Mouse (Mus musculus): ENCODE measurements at regions not wholly inside any gene's neighbourhood (a gene's known extent, or its start where the extent isn't known, plus 50 kb on each side); places are given as distances from the start of the nearest gene placed in this dataset.

- TF ChIP-seq MYOG (IDR thresholded peaks at IDR 0.05; ENCODE audit: control insufficient read depth, extremely low read depth, insufficient read length), result no peak
- Histone ChIP-seq H3K27me3 (ENCODE audit: control insufficient read depth, insufficient read depth, insufficient read length) (no peaks in the 10 kb centered on the region), H3K79me3 (ENCODE audit: low read depth) (no peaks in the 10 kb centered on the region), H3K4me3 (ENCODE audit: insufficient read depth, poor library complexity, severe bottlenecking) (no peak overlapping the region), H3ac (ENCODE audit: control insufficient read depth, insufficient read length, low read depth) (no peak overlapping the region), H3K36me3 (ENCODE audit: control insufficient read depth, insufficient read depth) (no peaks in the 10 kb centered on the region), H3K79me2 (ENCODE audit: control insufficient read depth, insufficient read depth) (no peaks in the 10 kb centered on the region)
Observed at GRCm38 (mm10) chr9:26383996-26384395, 349.5 kb upstream of the B3gat1 start.

- no peaks in the 10 kb centered on the region for H3K27me3 ChIP-seq (ENCODE audit: control insufficient read depth, insufficient read depth, insufficient read length)
- H3K79me3 ChIP-seq (ENCODE audit: low read depth), result no peaks in the 10 kb centered on the region
- no peaks in the 10 kb centered on the region for H3K36me3 ChIP-seq (ENCODE audit: control insufficient read depth, insufficient read depth)
- H3K4me3 ChIP-seq (ENCODE audit: insufficient read depth, poor library complexity, severe bottlenecking), result no peak overlapping the region
- H3K79me2 ChIP-seq (ENCODE audit: control insufficient read depth, insufficient read depth), result no peaks in the 10 kb centered on the region
- no peak overlapping the region for H3ac ChIP-seq (ENCODE audit: control insufficient read depth, insufficient read length, low read depth)
- no peak for TF ChIP-seq MYOD1 (IDR thresholded peaks at IDR 0.05; ENCODE audit: control insufficient read depth, insufficient read length, low read depth)
- no peak for TF ChIP-seq MYOG (IDR thresholded peaks at IDR 0.05; ENCODE audit: control insufficient read depth, extremely low read depth, insufficient read length)
- no peak for TF ChIP-seq MAX (IDR thresholded peaks at IDR 0.05)
- no peak for TF ChIP-seq CTCF (IDR thresholded peaks at IDR 0.05; ENCODE audit: control insufficient read depth, insufficient read depth, insufficient read length)
- TF ChIP-seq CEBPB (IDR thresholded peaks at IDR 0.05; ENCODE audit: low read depth), result no peak
- no peak for TF ChIP-seq FOSL1 (IDR thresholded peaks at IDR 0.05; ENCODE audit: insufficient read depth, low read length, poor library complexity, severe bottlenecking)
- no peak for TF ChIP-seq USF1 (IDR thresholded peaks at IDR 0.05; ENCODE audit: low read depth)
Observed at GRCm38 (mm10) chr9:26398635-26399034, 334.9 kb upstream of the B3gat1 start.

GRCm38 (mm10) chr9:26422897-26423823, 310.4 kb upstream of the B3gat1 start:
- Histone ChIP-seq H3K36me3 (ENCODE audit: control insufficient read depth, insufficient read depth) (no peaks in the 10 kb centered on the region), H3K79me3 (ENCODE audit: low read depth) (no peaks in the 10 kb centered on the region), H3K4me3 (ENCODE audit: insufficient read depth, poor library complexity, severe bottlenecking) (no peak overlapping the region), H3K27me3 (ENCODE audit: control insufficient read depth, insufficient read depth, insufficient read length) (no peaks in the 10 kb centered on the region), H3K79me2 (ENCODE audit: control insufficient read depth, insufficient read depth) (no peaks in the 10 kb centered on the region), H3ac (ENCODE audit: control insufficient read depth, insufficient read length, low read depth) (no peak overlapping the region)
- TF ChIP-seq FOSL1 (IDR thresholded peaks at IDR 0.05; ENCODE audit: insufficient read depth, low read length, poor library complexity, severe bottlenecking) (no peak), MYOG (IDR thresholded peaks at IDR 0.05; ENCODE audit: control insufficient read depth, extremely low read depth, insufficient read length) (no peak), CEBPB (IDR thresholded peaks at IDR 0.05; ENCODE audit: low read depth) (no peak), CTCF (IDR thresholded peaks at IDR 0.05; ENCODE audit: control insufficient read depth, insufficient read depth, insufficient read length) (no peak), USF1 (IDR thresholded peaks at IDR 0.05; ENCODE audit: low read depth) (no peak)

- H3K36me3 ChIP-seq (ENCODE audit: control insufficient read depth, insufficient read depth), result no peaks in the 10 kb centered on the region
- no peak overlapping the region for H3K4me3 ChIP-seq (ENCODE audit: insufficient read depth, poor library complexity, severe bottlenecking)
- TF ChIP-seq MYOD1 (IDR thresholded peaks at IDR 0.05; ENCODE audit: control insufficient read depth, insufficient read length, low read depth) (no peak), MYOG (IDR thresholded peaks at IDR 0.05; ENCODE audit: control insufficient read depth, extremely low read depth, insufficient read length) (no peak), FOSL1 (IDR thresholded peaks at IDR 0.05; ENCODE audit: insufficient read depth, low read length, poor library complexity, severe bottlenecking) (no peak), MAX (IDR thresholded peaks at IDR 0.05) (no peak)
- H3K79me3 ChIP-seq (ENCODE audit: low read depth), result no peaks in the 10 kb centered on the region
- H3K79me2 ChIP-seq (ENCODE audit: control insufficient read depth, insufficient read depth), result no peaks in the 10 kb centered on the region
- H3K27me3 ChIP-seq (ENCODE audit: control insufficient read depth, insufficient read depth, insufficient read length), result no peaks in the 10 kb centered on the region
- no peak overlapping the region for H3ac ChIP-seq (ENCODE audit: control insufficient read depth, insufficient read length, low read depth)
Observed at GRCm38 (mm10) chr9:26435507-26435906, 298.0 kb upstream of the B3gat1 start.

GRCm38 (mm10) chr9:26437244-26437643, 296.3 kb upstream of the B3gat1 start:
- Histone ChIP-seq H3K79me3 (ENCODE audit: low read depth) (no peaks in the 10 kb centered on the region), H3K4me3 (ENCODE audit: insufficient read depth, poor library complexity, severe bottlenecking) (no peak overlapping the region), H3ac (ENCODE audit: control insufficient read depth, insufficient read length, low read depth) (no peak overlapping the region), H3K79me2 (ENCODE audit: control insufficient read depth, insufficient read depth) (no peaks in the 10 kb centered on the region), H3K36me3 (ENCODE audit: control insufficient read depth, insufficient read depth) (no peaks in the 10 kb centered on the region), H3K27me3 (ENCODE audit: control insufficient read depth, insufficient read depth, insufficient read length) (no peaks in the 10 kb centered on the region)
- no peak for TF ChIP-seq MYOD1 (IDR thresholded peaks at IDR 0.05; ENCODE audit: control insufficient read depth, insufficient read length, low read depth)
- no peak for TF ChIP-seq CEBPB (IDR thresholded peaks at IDR 0.05; ENCODE audit: low read depth)
- no peak for TF ChIP-seq MAX (IDR thresholded peaks at IDR 0.05)
- no peak for TF ChIP-seq FOSL1 (IDR thresholded peaks at IDR 0.05; ENCODE audit: insufficient read depth, low read length, poor library complexity, severe bottlenecking)
- TF ChIP-seq MYOG (IDR thresholded peaks at IDR 0.05; ENCODE audit: control insufficient read depth, extremely low read depth, insufficient read length), result no peak
- TF ChIP-seq USF1 (IDR thresholded peaks at IDR 0.05; ENCODE audit: low read depth), result no peak
- no peak for TF ChIP-seq CTCF (IDR thresholded peaks at IDR 0.05; ENCODE audit: control insufficient read depth, insufficient read depth, insufficient read length)

- H3ac ChIP-seq (ENCODE audit: control insufficient read depth, insufficient read length, low read depth), result no peak overlapping the region
- H3K36me3 ChIP-seq (ENCODE audit: control insufficient read depth, insufficient read depth), result no peaks in the 10 kb centered on the region
- no peaks in the 10 kb centered on the region for H3K79me2 ChIP-seq (ENCODE audit: control insufficient read depth, insufficient read depth)
- no peak overlapping the region for H3K4me3 ChIP-seq (ENCODE audit: insufficient read depth, poor library complexity, severe bottlenecking)
- H3K27me3 ChIP-seq (ENCODE audit: control insufficient read depth, insufficient read depth, insufficient read length), result no peaks in the 10 kb centered on the region
- no peaks in the 10 kb centered on the region for H3K79me3 ChIP-seq (ENCODE audit: low read depth)
- no peak for TF ChIP-seq USF1 (IDR thresholded peaks at IDR 0.05; ENCODE audit: low read depth)
- TF ChIP-seq MYOG (IDR thresholded peaks at IDR 0.05; ENCODE audit: control insufficient read depth, extremely low read depth, insufficient read length), result no peak
- TF ChIP-seq MYOD1 (IDR thresholded peaks at IDR 0.05; ENCODE audit: control insufficient read depth, insufficient read length, low read depth), result no peak
- TF ChIP-seq CEBPB (IDR thresholded peaks at IDR 0.05; ENCODE audit: low read depth), result no peak
- no peak for TF ChIP-seq FOSL1 (IDR thresholded peaks at IDR 0.05; ENCODE audit: insufficient read depth, low read length, poor library complexity, severe bottlenecking)
- no peak for TF ChIP-seq CTCF (IDR thresholded peaks at IDR 0.05; ENCODE audit: control insufficient read depth, insufficient read depth, insufficient read length)
Observed at GRCm38 (mm10) chr9:26453924-26454323, 279.6 kb upstream of the B3gat1 start.

Measured in C2C12 (cell line).